Mouse (Mus musculus) midbrain, embryonic 15.5 days (tissue): ENCODE measurements around the gene Pus3. TPM values are rescaled to one million over a fixed set of nuclear protein-coding genes. Genes with fewer than 3 reads are reported as not detected.
"Not testable (repeated sequence)": the region's sequence is repeated elsewhere in the genome, so short reads cannot be mapped to it uniquely, and the experiment has no call there.

ENCODE experiments used
- ATAC-seq: fragments of 200-750 bp; cut with Nextera tagmentation; replicated peaks from 2 replicates; pipeline ENCODE4 v1.8.0; 2017; ENCODE audit warnings: moderate TSS enrichment
- H3K27ac ChIP-seq: fragments of 300-500 bp; sonication (generic); 2 replicates; pipeline ENCODE4 v1.5.1; 2015; ENCODE audit warnings: mild to moderate bottlenecking, inconsistent platforms
- H3K27me3 ChIP-seq: fragments of 300-500 bp; sonication (generic); replicated peaks from 2 replicates; pipeline ENCODE4 v1.6.1; 2015; ENCODE audit warnings: inconsistent platforms
- H3K36me3 ChIP-seq: fragments of 300-500 bp; sonication (generic); replicated peaks from 2 replicates; pipeline ENCODE4 v1.6.1; 2015; ENCODE audit warnings: inconsistent platforms
- H3K4me1 ChIP-seq: fragments of 300-500 bp; sonication (generic); 2 replicates; pipeline ENCODE4 v1.6.1; 2015; ENCODE audit warnings: inconsistent platforms
- H3K4me2 ChIP-seq: fragments of 300-500 bp; sonication (generic); 2 replicates; pipeline ENCODE4 v1.6.1; 2015; ENCODE audit warnings: inconsistent platforms, mild to moderate bottlenecking, moderate library complexity
- H3K4me3 ChIP-seq: fragments of 300-500 bp; sonication (generic); 2 replicates; pipeline ENCODE4 v1.5.1; 2015; ENCODE audit warnings: mild to moderate bottlenecking, inconsistent platforms
- H3K9ac ChIP-seq: fragments of 300-500 bp; sonication (generic); 2 replicates; pipeline ENCODE4 v1.6.1; 2015; ENCODE audit warnings: mild to moderate bottlenecking, inconsistent platforms
- H3K9me3 ChIP-seq: fragments of 300-500 bp; sonication (generic); 2 replicates; pipeline ENCODE4 v1.6.1; 2016; ENCODE audit warnings: inconsistent platforms
- WGBS: fragments of 180-500 bp; shearing (Covaris S2); methylation state at CpG from one replicate; pipeline ENCODE4 v1.1.7; 2015; ENCODE audit warnings: mixed read lengths; 5-methylcytosine and 5-hydroxymethylcytosine counted together
- polyA plus RNA-seq: library from polyadenylated mRNA; unstranded; fragments of >200 nt; fragmentation: Nextera tagmentation; extraction: Ambion mirVana; gene quantifications from 2 replicates; pipeline ENCODE4 v1.2.1, GENCODE M21; 2015

The Pus3 gene
- polyA plus RNA-seq, 1 experiment from 2014 or later = 14.8 TPM

DNA sequence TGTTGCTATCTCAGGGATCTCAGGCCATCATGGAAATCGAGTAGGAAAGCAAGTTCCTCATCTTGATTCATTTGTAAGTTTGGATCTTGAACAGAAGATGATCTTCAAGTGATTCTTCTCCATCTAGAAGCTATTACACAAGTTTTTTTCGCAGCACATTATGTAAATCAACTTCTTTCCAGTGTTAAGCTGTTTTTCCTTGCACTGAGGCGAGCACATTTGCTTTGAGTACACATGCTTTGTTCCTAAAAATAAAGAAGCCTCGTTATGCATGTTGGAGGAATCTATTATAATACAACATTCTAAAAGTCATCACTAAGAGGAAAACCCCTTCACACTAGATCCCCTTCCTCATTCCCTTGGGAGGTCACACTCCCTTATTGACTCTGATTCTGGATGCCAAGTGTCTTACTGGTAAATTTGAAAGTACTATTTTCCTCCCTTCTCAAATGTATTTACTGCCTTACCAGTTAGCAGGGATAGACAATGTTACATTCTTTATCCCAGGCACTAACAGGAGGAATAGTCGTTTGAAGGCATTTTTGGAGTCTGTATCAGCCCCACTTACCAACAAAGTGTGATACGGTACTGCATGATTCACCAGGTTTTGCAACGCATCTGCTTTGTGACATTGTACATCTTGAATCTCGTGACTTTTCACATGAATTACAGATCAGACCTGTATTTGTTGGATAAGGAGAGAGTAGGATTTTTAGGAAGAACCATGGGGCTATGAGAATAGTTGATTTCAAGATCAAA lies 49.4 kb downstream of the Pus3 start:
- Histone ChIP-seq H3K36me3 (no peaks in the 10 kb centered on the region), H3K4me2 (no peak overlapping the region), H3K9ac (no peak overlapping the region), H3K27ac (no peak overlapping the region), H3K9me3 (no peaks in the 10 kb centered on the region), H3K4me3 (no peak overlapping the region), H3K4me1 (no peaks in the 10 kb centered on the region), H3K27me3 (no peaks in the 10 kb centered on the region)
- ATAC-seq = no peak
- 60% methylated on average over 8 of the region's 8 CpGs for WGBS

DNA sequence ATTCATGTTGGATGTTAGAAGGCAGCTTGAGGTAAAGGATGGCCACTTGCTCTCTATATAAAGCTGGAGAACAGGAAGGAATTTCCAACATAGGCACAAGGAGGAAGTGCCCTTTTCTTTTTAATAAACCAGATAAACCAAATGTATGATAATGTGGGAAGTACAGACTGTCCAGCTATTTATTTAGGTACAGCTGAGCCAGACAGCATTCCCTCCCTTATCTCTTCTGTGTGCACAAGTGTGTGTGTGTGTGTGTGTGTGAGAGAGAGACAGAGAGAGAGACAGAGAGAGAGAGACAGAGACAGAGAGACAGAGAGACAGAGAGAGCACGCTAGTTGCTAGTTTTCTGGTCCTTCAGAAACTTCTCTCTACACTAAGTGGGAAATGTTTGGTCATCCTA lies 53.4 kb downstream of the Pus3 start, which contains the start of gene Pate4:
Pate4 (minus strand) TSS at position 101 of the 400 bp plus-strand sequence.
- Histone ChIP-seq H3K4me1 (no peaks in the 10 kb centered on the region), H3K4me2 (no peak within 1 kb of the TSS), H3K27ac (no peak within 1 kb of the TSS), H3K27me3 (no peaks in the 10 kb centered on the region), H3K9ac (no peak within 1 kb of the TSS), H3K36me3 (no peaks in the 10 kb centered on the region), H3K4me3 (no peak within 1 kb of the TSS), H3K9me3 (no peaks in the 10 kb centered on the region)
- no peak for ATAC-seq
- 96% methylated on average over 1 of the region's 1 CpGs for WGBS

DNA sequence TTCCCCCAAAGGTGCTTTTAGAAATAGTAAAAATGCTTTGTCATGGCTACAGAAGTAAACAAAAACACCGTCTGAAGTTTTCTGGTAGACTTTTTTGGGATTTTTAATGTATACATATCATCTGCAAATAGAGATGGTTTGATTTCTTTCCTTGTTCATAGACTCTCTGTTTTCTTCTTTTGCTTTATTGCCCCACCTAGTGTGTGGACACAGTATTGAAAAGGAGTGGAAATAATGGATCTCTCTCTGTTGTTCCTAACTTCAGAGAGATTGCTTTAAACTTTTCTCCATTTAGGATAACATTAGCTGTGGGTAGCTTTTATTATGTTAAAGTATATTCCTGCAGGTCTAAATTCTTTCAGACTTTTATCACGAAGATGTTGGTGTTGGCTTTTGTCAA lies 55.6 kb downstream of the Pus3 start:
- Histone ChIP-seq H3K27me3 (no peaks in the 10 kb centered on the region), H3K36me3 (no peaks in the 10 kb centered on the region), H3K9ac (no peak overlapping the region), H3K9me3 (no peaks in the 10 kb centered on the region), H3K4me2 (no peak overlapping the region), H3K4me3 (no peak overlapping the region), H3K4me1 (no peaks in the 10 kb centered on the region), H3K27ac (no peak overlapping the region)
- 32% methylated on average over 2 of the region's 2 CpGs for WGBS
- no peak for ATAC-seq

DNA sequence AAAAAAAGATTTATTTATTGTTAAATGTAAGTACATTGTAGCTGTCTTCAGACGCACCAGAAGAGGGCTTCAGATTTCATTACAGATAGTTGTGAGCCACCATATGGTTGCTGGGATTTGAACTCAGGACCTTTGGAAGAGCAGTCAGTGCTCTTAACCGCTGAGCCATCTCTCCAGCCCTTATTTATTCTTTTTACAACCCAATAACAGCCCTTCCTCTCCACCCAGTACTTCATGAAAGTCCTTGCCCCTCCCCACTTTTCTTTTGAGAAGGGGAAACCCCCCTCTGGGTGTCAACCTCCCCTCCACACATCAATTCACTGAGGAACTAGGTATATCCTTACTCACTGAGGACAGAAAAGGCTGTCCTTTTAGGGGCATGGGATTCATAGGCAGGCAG lies 58.4 kb downstream of the Pus3 start:
- not testable (repeated sequence) for H3K9me3 ChIP-seq, H3K4me3 ChIP-seq, H3K9ac ChIP-seq, H3K36me3 ChIP-seq, ATAC-seq, H3K27ac ChIP-seq, H3K4me2 ChIP-seq, H3K4me1 ChIP-seq, H3K27me3 ChIP-seq
- WGBS = 64% methylated on average over 2 of the region's 2 CpGs

Other genes starting within 250 kb of the Pus3 start
- 4.0 and 6.2 TPM in 2 replicates for gene Cdon, start 137.5 kb upstream of the Pus3 start, polyA plus RNA-seq
- gene Gm1113, start 40.3 kb upstream of the Pus3 start, polyA plus RNA-seq = not detected in 2 replicates
- 27.9 and 30.0 TPM in 2 replicates for gene Ddx25, start 67 bp upstream of the Pus3 start, polyA plus RNA-seq
- 1.2 TPM in 2 replicates for gene Pate2, start 11.7 kb downstream of the Pus3 start, polyA plus RNA-seq
- gene Hyls1, start 11.8 kb downstream of the Pus3 start, polyA plus RNA-seq = 14.5 and 16.3 TPM in 2 replicates
- gene Pate4, start 53.3 kb downstream of the Pus3 start, polyA plus RNA-seq = not detected in 2 replicates
- not detected in 2 replicates for gene Pate3, start 89.6 kb downstream of the Pus3 start, polyA plus RNA-seq
- not detected in 2 replicates for gene Pate1, start 128.8 kb downstream of the Pus3 start, polyA plus RNA-seq
- not detected in 2 replicates for gene Gm17677, start 182.5 kb downstream of the Pus3 start, polyA plus RNA-seq
- not detected in 2 replicates for gene Gm17727, start 219.5 kb downstream of the Pus3 start, polyA plus RNA-seq
- not detected in 2 replicates for gene Gm27235, start 231.5 kb downstream of the Pus3 start, polyA plus RNA-seq
- not detected in 2 replicates for gene D730048I06Rik, start 231.5 kb downstream of the Pus3 start, polyA plus RNA-seq